Mouse (Mus musculus) right cerebral cortex, postnatal 25 days (tissue): ENCODE results near the gene Kif6.

Source experiments
- DNase-seq: peaks from one replicate; pipeline ENCODE4 v3.0.0; 2022

The Kif6 gene

GRCm38 (mm10) chr17:49739896-49740679, 125.2 kb downstream of the Kif6 start:
- no peak for DNase-seq

GRCm38 (mm10) chr17:49741172-49741571, 126.2 kb downstream of the Kif6 start:
- DNase-seq: no peak

- no peak for DNase-seq
These were observed 127.0 kb downstream of the Kif6 start for GRCm38 (mm10) chr17:49741927-49742326.

- DNase-seq: no peak
These were observed 128.9 kb downstream of the Kif6 start for GRCm38 (mm10) chr17:49743580-49744463.

DNA sequence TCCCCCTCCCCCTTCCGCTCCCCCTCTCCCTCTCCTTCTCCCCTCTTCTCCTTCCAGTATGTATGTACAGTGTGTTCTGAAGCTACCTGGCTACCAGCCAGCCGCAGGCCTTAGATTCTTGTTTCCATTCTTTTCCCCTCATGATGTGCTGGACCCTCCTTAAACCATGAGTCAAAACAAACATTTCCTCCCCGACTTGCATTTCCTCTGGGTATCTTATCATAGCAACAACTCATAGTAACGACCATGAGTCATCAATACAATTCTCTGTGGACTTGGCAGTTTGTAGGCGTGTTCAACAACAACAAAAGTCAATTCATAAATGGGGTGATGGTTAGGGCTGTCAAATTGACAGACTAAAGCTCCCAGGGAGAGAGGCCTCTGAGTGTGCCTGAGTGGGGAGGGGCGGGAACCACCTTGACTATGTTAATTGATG, 136.0 kb downstream of the Kif6 start:
- no peak for DNase-seq

- DNase-seq: no peak
These were observed 138.9 kb downstream of the Kif6 start for GRCm38 (mm10) chr17:49753874-49754273.

DNA sequence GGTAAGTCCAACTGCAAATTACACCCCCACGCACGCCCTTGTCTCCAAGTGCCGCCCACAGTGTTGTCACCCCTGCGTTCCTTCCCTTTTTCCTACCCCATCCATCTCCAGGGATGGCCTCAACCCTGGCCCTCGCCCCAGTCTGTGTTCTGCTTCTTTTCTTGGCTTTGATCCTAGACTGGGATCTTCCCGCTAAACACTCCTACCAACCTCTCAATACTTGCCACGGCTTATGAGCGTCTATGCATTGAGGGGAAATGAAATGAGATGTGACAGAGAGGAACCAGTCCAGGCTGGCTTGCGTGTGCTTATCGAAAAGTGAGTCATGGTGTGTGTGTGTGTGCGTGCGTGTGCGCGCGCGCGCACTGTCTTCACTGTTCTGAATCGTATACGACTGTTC, 141.9 kb downstream of the Kif6 start:
- DNase-seq: no peak

GRCm38 (mm10) chr17:49759047-49759446, 144.1 kb downstream of the Kif6 start:
- DNase-seq: no peak

DNA sequence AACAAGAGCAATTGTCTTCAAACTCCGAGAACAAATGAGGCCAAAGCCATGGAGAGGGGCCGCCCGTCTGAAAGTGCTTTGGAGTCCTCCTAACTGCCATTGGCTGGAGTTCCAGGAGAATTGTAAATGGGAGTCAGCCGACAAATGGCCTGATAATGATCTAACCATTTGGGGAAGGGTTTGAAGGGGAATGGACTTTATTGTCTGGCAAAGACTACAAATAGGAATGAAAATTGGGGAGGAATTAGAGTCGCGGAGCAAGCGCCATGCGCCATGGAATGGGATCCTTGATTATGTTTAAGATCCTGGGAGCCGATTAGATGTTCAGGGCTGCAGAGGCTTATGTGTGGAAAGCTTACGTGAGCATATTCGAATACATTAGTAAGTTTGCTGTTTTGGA, 146.3 kb downstream of the Kif6 start:
- no peak for DNase-seq

- no peak for DNase-seq
These were observed 146.9 kb downstream of the Kif6 start for GRCm38 (mm10) chr17:49761838-49762237.

GRCm38 (mm10) chr17:49764963-49765362, 150.0 kb downstream of the Kif6 start:
- DNase-seq: no peak

DNA sequence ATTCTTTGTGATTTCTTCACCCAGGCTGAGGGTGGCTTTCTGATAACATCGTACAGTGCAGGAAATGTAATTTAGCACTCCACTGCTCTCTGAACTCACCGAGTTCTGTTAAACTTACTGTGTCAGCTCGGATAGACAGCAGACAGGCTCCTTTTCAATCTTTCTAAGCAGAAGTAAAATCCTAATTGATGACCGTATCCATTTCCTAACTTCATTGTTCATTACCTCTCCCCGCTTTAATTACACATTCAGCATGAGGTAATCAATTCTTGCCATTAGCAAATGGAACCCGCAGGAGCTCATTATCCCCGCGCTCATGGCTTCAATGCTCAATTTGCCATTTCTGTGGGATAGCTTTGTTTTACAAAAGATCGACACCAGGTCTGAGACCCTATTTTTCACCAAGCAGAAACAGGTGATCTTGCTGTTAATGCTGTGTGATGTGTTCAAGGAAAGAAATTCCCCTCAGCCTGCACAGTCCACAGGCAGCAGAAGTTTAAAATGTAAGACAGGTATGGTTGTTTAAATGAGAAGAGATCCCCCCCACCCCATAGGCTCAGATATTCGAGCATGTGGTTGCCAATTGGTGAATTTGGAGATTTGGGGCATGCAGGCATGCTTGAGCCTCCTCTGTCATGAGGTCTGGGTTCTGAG, 152.9 kb downstream of the Kif6 start:
- DNase-seq: no peak

DNA sequence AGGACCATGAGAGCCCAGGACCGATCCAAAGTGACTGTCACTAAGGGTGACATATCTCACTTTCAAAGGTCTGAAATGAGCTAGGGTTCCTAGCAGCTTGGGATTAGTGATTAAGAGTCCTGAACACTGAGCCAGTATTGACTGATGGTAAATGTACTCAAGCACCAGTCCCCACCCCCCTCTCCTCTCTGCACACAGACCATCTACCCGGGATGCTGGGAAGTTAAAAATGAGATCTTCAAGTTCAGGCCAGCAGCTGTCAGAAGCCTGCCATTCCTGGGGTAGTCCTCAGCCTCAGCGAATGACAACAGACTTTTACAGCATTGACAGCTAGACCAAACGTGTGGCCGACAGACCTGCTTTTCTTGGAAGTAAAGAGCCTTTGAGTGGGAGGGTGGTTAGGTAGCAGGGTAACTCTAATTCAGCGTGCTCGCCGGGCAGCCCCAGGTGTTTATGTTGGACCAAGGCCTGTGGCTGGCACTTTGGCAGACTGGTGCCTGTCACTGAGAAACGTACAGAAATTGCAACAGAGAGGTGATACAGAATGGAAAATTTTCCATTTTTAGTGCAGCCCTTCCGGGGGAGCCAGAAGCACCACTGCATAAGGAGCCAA, 156.9 kb downstream of the Kif6 start:
- no peak for DNase-seq

DNA sequence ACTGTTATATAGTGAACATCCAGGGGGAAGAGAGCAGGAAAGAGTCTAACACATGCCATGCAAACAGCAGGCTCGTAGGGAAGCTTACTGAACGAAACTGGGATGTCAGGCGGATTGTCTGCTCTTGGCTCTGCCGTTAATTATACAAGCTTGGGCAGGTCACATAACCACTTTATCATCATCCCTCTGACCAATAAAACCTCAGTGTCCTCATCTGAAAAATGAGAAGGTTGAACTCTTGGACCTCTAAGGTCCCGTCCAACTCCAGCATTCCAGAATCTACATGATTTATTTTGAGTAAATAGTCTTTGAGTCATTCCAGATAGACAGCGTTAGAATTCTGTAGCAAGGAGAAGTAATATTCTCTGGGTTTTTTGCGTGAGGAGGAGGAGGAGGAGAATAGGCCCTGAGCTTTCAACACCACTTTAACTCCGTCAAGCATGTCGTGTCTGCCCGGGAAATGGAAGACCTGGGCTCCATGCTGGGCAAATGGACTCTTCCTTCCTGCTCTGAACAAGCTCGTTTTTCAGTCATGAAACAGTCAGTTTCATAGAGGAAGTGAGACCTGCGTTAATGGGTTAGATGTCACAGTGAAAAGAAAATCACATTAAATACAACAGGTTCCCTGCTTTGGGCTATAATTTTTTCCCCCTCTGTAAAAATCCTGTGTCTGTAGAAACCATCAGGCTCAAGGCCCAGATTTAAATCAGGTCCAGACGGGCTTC, 162.3 kb downstream of the Kif6 start:
- no peak for DNase-seq

GRCm38 (mm10) chr17:49779066-49779465, 164.1 kb downstream of the Kif6 start:
- DNase-seq: no peak

- DNase-seq: no peak
These were observed 164.6 kb downstream of the Kif6 start for GRCm38 (mm10) chr17:49779576-49779975.

DNA sequence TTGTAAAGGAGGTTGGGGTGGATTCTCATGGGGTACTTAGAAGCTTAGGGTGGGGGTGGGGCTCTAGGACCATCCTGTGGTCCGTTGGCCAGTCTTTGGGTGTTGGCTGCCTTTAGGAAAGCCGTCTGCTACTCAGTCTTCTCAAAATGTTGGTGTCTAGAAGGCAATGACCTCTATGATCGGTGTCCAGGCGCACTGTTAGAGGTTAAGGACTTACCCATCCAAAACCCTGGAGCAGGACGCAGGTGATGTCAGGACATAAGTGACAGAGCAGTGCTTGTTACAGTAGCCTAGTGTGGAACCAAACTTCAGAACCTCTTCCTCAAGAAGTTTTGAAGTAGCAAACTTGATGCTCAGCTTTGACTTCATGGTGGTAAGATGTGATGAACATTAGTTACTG, 170.9 kb downstream of the Kif6 start:
- no peak for DNase-seq

DNA sequence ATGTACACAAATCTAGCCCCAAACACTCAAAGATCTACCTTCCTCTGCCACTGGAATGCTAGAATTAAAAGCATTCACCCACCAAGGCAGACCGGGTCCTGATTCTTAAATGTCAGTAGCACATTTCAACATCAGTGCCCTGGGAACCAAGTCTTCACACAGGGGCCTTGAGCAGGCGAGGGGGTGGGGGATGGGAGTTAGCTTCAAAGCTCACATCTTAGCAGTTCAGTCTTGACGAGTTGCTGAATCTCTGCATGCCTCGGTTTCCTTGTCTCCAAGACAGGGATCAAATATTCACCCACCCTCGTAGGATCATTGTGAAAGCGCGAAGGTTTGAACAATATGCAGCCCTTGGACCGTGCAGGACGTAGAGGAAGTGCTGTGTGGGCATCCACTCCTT, 172.4 kb downstream of the Kif6 start:
- DNase-seq: no peak

- DNase-seq: no peak
These were observed 173.4 kb downstream of the Kif6 start for GRCm38 (mm10) chr17:49788187-49788974.

DNA sequence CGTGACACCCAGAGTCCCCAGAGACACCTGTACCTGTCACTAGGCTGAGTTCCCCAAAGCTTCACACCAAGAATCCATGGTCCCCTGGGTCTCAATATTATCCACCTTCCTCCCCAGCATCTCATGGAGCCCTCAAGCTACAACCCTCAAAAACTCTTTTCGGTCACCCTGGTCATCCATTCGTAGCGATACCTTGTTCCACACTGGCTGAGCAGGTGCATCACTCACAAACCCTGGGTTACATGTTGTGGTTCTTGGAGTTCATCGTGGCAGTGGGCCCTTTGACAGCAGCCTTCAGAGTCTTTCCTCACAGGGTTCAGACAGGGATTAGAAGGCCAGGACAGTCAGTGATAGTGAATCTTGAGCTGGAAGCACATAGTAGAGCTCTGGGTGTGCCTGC, 176.6 kb downstream of the Kif6 start:
- DNase-seq: no peak

- DNase-seq: no peak
These were observed 177.3 kb downstream of the Kif6 start for GRCm38 (mm10) chr17:49792217-49792743.
